Mouse (Mus musculus) heart, adult 8-10 months (tissue): ENCODE results near the gene Hsf2bp. TPM values are rescaled to one million over a fixed set of nuclear protein-coding genes. Genes with fewer than 3 reads are reported as not detected.

Experiments
- DNase-seq: peaks from one replicate; pipeline ENCODE4 v3.0.0; 2022; ENCODE audit warnings: low spot score
- total RNA-seq, 4 experiments: library from RNA; stranded (reverse); gene quantifications; 2 replicates each; pipeline ENCODE4 v1.2.4; 2022

The Hsf2bp gene
- total RNA-seq, 4 experiments from 2014 or later, result 1.3 to 3.0 (median 2.2) TPM

GRCm38 (mm10) chr17:31982326-31983190 is 53.6 kb downstream of the Hsf2bp start:
- DNase-seq, result peak; percentile 72

- DNase-seq, result peak; percentile 69
Observed at GRCm38 (mm10) chr17:31979888-31980287, 56.3 kb downstream of the Hsf2bp start.

GRCm38 (mm10) chr17:31977131-31977530 is 59.0 kb downstream of the Hsf2bp start:
- DNase-seq, result no peak

GRCm38 (mm10) chr17:31976501-31976900 is 59.6 kb downstream of the Hsf2bp start:
- no peak for DNase-seq

- DNase-seq, result no peak
Observed at GRCm38 (mm10) chr17:31974694-31975093, 61.5 kb downstream of the Hsf2bp start.

- no peak for DNase-seq
Observed at GRCm38 (mm10) chr17:31973664-31974230, 62.4 kb downstream of the Hsf2bp start.

GRCm38 (mm10) chr17:31970890-31971289 is 65.3 kb downstream of the Hsf2bp start:
- DNase-seq, result no peak

GRCm38 (mm10) chr17:31968801-31969200 is 67.3 kb downstream of the Hsf2bp start:
- DNase-seq, result no peak

- DNase-seq, result no peak
Observed at GRCm38 (mm10) chr17:31967311-31967710, 68.8 kb downstream of the Hsf2bp start.

GRCm38 (mm10) chr17:31966566-31966965 is 69.6 kb downstream of the Hsf2bp start:
- no peak for DNase-seq

GRCm38 (mm10) chr17:31965623-31966022 is 70.5 kb downstream of the Hsf2bp start:
- DNase-seq, result peak; percentile 40

- DNase-seq, result no peak
Observed at GRCm38 (mm10) chr17:31962930-31963329, 73.2 kb downstream of the Hsf2bp start.

- no peak for DNase-seq
Observed at GRCm38 (mm10) chr17:31962281-31962680, 73.9 kb downstream of the Hsf2bp start.

- DNase-seq, result no peak
Observed at GRCm38 (mm10) chr17:31954551-31955140, 81.5 kb downstream of the Hsf2bp start.

- no peak for DNase-seq
Observed at GRCm38 (mm10) chr17:31949076-31949475, 87.1 kb downstream of the Hsf2bp start.

- no peak for DNase-seq
Observed at GRCm38 (mm10) chr17:31946436-31946835, 89.7 kb downstream of the Hsf2bp start.

- DNase-seq, result no peak
Observed at GRCm38 (mm10) chr17:31943881-31944539, 92.1 kb downstream of the Hsf2bp start.

- no peak for DNase-seq
Observed at GRCm38 (mm10) chr17:31941616-31942015, 94.5 kb downstream of the Hsf2bp start.

GRCm38 (mm10) chr17:31940607-31941006 is 95.5 kb downstream of the Hsf2bp start:
- DNase-seq, result peak; percentile 67

GRCm38 (mm10) chr17:31939292-31940060 is 96.7 kb downstream of the Hsf2bp start:
- no peak for DNase-seq

GRCm38 (mm10) chr17:31938539-31939260 is 97.4 kb downstream of the Hsf2bp start:
- DNase-seq, result no peak
